Mouse (Mus musculus) lung, postnatal 36 days (tissue): ENCODE measurements at regions not wholly inside any gene's neighbourhood (a gene's known extent, or its start where the extent isn't known, plus 50 kb on each side); places are given as distances from the start of the nearest gene placed in this dataset.
A peak's percentile ranks its signal among the peaks of the same experiment; 100 is the strongest.

Source experiments
- DNase-seq: peaks from one replicate; pipeline ENCODE4 v3.0.0; 2022; ENCODE audit warnings: mixed read lengths

DNA sequence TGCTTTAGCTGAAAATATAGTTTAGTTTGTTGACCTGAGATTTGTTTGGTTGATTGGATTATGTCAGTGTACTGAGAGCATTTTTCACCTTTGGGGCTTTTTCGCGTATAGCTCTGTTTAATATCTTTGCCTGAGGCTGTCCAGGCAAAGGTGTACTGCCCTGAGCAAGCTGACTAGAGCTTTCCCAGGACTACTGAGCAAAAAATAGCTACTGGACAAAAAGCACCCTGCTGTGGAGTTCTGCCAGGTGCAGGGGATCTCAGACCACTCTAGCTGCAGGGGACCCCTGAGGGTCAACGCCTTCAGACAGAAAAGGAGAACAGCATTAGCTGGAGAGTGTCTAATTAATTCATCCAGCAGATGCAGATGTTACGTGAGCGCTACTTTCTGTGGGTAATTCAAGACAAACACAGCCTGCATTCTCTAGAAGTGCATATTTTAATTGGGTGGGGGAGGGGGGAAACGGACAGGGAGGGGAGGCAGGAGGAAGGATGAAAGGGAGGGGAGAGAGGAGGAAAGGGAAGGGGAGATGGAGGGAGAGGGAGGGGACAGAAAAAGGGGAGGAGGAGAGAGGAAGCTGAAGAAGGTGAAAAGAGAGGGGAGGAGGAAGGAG lies 61.7 kb downstream of the Thnsl1 start:
- no peak for DNase-seq

DNA sequence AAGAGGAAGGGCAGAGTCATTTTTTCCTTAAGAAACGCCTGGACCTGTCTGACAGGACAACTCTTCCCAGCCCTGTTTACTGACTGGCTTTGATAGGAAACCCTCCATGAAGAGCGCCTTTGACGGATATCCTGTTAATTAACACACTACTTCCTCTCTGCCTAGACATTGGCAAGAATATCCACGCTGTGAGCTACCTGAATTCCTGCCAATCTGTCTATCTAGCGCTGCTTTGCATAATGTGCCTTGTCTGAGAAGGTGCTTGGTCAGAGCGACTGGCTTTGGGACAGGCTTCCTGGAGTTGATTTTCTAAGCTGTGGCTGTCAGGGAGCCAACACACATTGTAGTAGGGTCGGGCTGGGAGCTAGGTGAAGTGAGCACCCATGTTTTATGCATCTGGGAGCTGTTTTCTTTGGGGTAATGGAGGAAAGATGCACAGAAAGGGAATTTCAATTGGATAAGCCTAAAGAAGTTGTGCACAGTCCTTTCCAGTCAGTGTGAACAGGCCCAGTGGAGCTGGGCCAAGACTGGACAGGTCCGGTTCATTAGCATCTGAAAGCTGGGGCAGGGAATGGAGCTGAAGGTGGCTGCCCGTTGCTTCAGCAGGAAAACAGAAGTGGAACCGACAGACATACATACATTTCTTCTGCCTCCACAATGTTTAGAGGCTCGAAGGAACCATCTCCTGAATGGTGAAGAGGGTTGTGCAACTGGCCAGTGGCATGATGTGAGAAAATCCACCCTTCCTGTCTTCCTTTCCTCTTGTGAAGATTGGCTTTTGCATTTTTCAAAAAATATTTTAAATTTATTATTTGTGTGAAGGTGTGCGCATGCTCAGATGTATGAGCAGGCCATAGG lies 64.7 kb downstream of the Thnsl1 start:
- peak; percentile 21 for DNase-seq

DNA sequence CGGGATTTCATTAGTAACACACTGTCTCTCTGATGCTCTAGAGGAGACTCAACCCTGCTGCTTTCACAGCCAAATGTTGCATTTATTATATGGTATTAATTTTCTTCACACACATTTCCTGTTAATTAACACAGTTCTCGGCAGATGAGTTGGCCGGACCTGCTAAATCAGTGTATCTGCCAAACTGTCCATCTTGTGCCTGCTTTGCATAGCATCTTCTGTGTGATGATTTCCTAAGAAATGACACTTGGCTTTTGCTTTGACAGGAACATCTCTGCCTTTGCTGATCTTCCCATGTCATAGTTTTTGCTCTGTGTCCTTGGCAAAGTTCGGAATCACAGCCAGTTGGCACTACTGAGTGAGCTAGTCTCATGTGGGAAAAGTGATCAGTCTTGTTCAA lies 67.9 kb downstream of the Thnsl1 start:
- DNase-seq: no peak

DNA sequence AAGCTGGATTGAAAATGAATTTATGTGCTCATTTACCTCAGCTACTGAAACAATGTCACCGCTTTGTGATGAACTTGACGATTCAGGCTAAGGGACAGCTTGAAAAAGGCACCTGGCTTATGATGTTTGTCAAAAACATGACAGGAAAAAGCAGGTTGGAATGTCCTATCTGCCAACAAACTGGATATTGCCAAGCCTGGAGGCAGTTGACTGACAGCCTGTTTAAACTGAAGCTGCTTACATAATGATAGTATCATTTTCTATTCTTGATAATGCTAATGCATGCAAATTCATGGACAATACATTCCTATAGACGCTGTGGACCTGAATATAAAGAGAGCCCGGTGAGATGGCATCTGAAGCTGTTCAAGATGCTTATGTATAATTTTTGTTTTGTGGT lies 69.8 kb downstream of the Thnsl1 start:
- DNase-seq: no peak

DNA sequence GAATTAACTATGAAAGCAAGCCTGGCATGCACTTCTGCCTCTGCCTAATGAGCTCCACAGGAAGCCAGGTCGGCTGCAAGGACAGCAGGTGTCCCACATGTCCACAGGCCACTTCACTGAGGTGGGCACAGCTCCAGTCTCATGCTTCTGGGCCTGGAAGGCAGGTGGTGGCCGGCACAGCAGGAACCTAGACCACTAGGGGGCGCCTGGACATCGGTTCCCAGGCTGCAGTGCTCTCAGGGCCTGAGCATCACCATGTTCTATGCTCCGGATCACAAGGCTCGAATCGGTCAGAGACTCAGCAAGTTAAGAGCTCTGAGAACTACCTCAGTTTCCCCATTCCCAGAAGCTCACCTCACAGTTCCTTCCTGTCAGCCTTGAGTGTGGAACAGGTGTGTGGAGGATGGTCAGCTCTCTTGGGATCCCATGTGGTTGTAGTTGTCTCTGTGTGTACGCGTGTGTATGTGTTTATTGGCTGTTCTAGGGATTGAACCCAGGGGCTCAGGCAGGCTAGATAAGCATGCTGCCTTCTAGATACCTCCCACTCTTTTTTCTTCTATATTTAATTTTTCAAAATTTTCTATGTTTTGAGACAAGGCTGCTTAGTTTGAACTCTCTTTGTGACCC lies 75.4 kb downstream of the Thnsl1 start:
- DNase-seq: peak; percentile 74

DNA sequence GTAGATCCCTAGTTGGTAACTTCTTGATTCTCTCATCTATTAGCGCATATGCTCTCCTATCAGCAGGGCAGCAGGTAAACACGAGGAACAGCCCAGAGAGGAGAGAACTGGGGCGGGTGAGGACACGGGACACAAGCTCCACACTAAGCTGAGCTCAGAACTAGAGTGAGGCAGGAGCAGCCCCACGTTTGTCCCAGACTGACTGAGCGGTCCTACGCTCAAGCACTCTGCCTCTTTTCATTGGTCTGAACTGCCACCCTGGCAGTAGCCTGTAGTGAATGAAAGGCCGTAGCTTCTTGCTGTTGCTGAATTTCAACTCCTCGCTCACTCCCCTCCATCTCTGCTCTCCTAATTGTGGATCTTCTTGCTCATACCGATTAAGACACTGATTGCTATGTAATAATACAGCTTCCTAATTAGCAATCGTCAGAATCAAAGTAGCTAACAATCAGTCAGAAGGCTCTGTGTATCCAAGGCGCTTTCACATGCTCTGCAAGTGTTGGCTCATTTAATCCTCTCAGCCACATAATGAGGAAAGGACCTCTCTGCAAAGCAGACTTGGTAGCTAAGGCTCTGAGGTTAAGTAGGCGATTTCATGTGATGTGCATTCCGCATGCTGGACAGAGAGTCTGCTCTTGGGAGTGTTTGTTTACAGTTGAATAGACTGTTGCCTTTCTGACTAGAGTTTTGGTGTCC lies 77.1 kb downstream of the Thnsl1 start:
- DNase-seq: no peak

DNA sequence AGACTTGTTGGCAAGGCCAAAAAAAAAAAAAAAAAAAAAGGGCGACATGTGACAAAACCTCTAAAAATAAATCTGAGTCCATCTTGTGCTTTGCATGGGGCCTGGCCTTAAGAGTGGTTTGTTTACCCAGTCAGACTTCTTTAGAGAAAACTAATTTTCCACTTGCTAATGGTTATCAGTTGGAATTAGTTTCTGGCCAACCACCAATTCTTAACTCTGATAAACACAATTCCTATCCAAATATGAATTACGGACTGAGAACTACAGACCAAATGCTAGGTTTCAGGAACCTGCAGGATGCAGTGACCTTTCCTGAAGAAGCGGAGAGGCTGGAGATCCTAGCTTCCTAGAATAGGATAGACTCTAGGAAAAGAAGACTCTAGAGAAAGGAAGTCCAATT lies 79.4 kb downstream of the Thnsl1 start:
- no peak for DNase-seq

DNA sequence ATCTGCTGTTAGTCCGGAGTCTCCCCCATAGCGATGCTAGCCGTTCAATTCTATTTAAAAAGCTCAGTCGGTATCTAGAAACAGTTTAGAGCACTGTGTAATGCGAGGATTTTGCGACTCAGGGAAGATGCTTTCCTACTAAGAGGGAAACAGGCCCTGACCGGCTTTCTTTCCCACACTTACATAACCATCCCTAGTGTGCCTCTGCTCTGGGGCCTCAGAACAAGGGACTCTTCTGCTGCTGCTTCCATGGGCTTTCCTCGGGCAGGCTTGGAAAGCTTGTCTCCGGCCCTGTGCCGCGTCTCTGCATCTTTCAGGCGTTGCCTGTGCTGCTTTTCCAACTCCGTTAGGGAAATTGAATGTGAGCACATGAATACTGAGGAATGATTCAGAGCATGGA lies 79.6 kb upstream of the Gpr158 start:
- DNase-seq: no peak

DNA sequence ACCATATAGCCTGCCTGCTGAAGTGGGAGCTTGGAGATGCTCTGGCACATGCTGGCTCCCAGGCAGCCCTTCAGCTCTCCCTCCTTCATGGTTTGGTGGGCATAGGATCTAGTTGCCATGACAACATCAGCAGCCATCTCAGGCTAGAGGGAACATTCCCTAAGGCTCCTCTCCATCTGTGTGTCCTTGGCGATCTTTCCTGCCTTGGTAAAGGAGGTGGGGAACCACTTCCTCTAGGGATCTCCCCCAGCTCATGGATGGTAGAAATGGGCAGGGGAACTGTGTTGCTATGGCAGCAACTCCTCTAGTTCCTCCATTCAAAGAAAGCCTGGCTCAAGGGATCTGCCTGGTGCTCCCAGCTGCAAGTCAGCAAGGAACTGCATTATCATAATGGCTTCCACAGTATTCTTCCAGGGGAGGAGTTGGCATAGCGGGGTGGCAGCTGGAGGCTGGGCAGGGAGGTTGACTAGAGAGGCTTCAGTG lies 74.6 kb upstream of the Gpr158 start:
- DNase-seq: no peak

DNA sequence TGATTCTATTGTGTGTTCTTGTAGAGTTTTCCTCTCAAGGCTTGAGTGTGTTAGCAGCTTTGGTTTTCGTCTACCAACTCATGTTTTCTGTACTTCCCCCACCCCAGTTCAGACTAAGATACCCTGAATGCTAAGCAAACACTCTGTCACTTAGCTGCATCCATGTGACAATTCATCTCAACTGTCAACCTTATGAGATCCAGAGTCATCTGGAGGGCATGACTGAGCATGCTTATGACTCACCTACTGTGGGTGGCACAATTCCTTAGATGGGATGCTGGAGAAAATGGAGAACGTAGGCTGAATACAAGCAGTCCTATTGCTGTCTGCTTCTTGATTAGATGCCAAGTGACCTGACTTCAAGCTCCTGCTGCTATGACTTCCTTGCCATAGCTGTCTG lies 73.3 kb upstream of the Gpr158 start:
- no peak for DNase-seq

DNA sequence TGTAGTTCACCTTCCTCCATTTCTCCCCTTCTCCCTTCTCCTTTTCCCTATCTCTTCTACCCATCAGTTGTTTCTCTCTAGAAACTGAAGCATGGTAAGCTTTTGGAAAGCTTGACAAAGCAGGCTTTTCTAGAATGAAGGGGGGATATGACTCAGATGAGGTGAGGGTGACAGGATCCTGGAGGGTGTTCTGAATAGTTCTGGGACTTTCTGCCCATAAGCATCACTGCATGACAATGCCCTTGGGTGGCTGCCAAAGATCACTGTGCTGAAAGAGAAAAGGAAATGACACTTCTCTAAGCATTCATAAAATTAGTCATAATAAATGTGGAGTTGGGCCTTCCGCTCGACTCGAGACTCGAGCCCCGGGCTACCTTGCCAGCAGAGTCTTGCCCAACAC lies 67.7 kb upstream of the Gpr158 start:
- DNase-seq: peak; percentile 15
